Mouse (Mus musculus) layer of hippocampus, adult 9-10 months (tissue): ENCODE data around the gene Acer2.

Experiments used
- DNase-seq: peaks from one replicate; pipeline ENCODE4 v3.0.0; 2022; ENCODE audit warnings: low spot score

Gene Acer2

DNA sequence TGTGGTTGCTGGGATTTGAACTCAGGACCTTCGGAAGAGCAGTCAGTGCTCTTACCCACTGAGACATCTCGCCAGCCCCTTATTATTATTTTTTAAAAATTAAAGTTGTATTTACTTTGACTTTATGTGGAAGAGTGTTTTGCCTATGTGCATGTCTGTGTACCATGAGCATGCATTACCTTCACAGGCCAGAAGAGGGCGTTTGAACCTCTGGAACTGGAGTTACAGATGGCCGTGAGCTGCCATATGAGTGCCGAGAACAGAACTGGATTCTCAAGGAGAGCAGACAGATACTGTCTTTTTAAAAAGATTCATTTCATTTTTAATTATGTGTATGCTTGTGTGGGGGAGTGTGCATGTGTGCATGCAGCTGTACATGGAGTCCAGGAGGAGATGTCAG is 13.7 kb downstream of the Acer2 start:
- no peak for DNase-seq

DNA sequence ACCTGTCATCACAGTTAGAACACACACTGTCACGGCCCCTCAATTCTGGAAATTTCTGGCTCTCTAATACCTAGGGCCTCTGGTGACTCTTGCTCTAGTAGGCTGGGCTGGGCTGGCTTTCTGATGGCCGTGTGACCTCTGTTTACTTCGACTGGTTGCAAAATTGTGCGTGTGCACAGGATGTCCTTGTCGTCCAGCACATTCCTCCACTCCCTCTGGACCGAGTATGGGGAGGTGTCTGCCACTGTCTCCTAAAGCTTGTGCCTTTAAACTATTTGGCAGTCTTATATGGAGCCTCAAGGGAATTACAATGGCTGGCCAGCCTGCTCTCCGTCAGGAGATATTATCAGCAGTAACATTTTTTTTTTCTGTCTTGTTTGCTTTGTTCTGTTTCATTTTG is 23.2 kb downstream of the Acer2 start:
- no peak for DNase-seq

DNA sequence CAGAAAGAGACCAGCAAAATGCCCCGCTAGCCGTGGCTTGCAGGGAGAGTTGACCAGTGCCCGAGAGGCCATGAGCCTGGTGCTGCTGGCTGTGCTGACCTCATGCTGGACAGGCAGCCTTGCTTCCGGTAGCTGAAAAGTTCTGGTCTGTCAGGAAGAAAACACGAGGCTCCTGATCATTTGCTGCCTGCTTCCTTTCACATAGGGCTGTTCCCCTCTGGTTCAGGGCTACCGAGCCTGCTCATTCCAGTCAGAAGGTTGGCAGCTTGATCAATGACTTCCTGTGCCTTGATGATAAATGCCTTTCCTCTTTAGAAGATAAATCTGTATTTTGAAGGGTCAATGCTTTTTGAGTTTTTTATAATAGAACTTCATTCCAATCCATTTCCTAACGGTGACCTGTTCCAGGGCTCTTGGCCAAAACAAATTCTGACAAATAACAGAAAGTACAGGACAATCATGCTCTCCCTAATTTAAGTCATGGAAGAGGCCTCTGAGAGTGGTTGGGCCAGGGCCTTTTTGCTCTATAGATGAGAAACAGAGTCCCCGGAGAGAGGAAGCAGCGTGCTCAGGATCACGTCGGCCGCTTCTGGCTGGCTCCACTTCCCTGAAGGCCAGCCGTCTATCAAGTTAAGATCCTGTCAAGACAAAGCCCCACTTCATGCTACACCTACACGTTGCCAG is 24.7 kb downstream of the Acer2 start:
- DNase-seq: no peak

DNA sequence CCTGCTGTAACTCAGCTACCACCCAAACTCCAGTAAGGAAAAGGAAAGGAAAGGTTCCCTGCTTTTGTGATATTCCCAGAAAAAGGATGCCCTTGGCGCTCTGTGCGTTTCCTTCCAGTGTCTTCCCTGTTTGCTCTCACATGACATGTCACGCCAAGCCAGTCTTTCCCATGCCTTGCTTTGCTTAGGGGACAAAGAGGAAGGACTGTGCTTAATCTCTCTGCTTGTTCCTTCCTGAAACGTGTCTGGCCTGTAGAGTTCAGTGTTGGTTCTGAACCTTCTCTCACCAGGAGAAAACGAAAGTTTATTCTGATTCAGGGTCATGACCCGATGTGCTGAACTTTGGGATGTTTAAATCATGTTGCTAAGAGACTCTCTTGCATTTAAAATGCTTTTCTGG is 28.2 kb downstream of the Acer2 start:
- DNase-seq: no peak

DNA sequence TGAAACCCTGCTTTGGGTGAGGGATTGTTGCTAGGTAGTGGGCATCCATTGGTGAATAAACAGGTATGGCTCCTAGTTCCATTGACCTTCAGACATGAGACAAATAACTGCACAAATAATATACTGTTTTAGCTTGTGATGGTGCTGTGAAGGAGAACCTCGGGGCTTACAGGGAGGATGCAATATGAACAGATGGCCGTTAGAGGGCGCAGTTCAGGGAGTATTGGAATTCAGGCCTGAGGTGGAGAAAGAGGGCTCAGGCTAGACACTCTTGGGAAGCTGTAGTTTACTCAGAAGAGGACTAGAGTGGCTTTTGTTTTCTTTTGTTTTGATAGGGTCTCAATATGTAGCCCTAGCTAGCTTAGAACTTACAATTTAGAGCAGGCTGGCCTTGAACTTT is 30.8 kb downstream of the Acer2 start:
- DNase-seq: no peak

DNA sequence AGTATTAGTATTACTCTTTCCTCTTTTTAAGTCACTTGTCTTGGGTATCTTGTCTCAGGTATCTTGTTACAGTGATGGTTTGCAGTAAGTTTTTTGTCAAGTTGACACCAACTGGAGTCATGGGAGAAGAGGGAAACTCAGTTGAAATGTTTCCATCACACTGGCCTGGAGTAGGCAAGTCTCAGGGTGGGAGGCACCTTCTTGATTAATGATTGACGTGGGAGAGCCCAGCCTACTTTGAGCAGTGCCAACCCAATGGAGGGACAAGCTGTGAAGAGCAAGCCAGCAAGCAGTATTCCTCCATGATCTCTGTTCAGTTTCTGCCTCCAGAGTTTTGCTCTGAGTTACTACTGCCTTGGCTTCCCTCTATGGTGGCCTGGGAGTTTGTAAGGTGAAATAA is 31.7 kb downstream of the Acer2 start:
- no peak for DNase-seq

DNA sequence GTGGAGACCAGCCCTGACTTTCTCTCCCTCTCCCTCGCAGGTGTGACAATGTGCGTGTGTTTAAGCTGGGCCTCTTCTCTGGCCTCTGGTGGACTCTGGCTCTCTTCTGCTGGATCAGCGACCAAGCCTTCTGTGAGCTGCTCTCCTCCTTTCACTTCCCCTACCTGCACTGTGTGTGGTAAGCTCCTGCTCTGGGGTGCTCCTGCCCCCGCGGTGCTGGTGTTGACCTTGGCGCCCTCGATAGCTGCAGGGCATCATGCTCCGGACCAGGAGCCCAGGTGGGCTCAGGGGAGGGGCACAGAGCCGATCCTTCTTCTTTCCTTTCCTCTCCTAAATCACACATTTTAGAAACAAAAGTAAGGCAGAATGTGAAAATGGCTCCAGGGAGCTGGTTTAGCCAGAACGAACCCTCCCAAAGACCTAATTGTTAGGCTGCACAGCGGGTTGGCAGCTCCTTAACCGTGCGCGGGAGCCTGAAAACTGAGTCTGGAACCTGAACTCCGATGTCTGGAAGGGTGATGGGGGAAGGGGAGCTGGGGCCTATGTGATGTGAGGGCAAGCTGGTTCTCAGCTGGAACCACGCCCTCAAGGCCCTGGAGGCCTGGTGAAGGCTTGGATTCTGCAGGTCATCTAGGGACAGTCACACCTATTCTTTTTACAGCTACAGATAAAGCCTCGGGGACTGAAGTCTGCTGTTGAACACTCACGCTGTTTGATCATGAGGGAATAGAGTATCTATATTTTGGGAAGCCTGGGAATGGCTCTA is 37.6 kb downstream of the Acer2 start:
- DNase-seq: no peak

DNA sequence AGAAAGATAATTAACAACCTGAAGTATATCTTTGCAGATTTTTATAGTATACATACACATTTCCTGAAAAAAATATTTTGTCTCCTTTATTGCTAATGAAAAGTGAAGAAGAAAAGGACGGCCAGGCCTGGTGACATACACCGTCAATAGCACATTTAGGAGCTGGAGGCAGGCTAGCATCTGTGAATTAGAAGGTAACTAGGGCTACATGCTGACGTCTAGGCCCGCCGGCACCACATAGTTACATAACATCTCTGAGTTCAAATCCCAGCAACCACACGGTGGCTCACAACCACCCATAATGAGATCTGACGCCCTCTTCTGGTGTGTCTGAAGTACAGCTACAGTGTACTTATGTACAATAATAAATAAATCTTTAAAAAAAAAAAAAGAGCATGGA is 38.6 kb downstream of the Acer2 start:
- no peak for DNase-seq

DNA sequence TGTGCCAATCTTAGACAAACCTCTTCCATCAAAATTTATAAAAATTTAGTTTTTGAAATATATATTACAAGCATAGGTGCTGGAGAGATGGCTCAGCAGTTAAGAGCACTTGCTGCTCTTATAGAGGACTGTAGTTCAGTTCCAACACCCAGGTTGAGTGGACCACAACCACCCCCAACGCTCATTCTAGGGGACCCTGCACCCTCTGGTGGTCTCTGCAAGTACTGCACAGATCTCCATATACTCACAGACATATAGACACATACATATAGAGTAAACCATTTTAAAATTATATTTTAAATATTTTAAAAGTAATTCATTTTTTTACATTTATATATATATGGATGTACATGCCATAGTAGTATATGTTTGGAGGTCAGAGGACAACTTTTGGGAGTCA is 41.9 kb downstream of the Acer2 start:
- DNase-seq: no peak

DNA sequence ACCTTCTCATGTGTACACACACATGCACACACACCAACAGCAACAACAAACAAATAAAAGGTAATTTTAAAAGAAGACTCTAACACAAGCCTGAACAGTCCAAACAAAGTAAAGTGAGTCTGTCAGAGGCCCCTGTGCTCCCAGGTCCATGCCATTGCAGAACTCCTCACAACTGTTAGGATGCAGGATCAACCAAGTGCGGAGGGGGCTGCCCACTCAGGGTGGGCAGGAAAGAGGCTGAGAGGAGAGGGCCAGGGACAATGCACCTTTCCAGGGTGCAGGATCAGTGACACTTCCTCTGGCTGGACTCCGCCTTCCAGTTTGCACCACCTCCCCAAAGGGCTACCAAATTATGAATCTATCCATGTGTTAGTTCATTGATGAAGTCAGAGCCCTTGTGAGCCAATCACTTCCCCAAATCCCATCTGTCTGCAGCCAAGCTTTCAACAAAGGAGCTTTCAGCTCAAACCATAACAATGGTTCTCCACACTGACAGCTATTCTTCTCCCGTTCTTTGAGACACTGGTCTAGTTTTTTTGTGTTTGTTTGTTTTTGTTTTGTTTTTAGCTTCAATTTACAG is 49.4 kb downstream of the Acer2 start:
- no peak for DNase-seq

DNA sequence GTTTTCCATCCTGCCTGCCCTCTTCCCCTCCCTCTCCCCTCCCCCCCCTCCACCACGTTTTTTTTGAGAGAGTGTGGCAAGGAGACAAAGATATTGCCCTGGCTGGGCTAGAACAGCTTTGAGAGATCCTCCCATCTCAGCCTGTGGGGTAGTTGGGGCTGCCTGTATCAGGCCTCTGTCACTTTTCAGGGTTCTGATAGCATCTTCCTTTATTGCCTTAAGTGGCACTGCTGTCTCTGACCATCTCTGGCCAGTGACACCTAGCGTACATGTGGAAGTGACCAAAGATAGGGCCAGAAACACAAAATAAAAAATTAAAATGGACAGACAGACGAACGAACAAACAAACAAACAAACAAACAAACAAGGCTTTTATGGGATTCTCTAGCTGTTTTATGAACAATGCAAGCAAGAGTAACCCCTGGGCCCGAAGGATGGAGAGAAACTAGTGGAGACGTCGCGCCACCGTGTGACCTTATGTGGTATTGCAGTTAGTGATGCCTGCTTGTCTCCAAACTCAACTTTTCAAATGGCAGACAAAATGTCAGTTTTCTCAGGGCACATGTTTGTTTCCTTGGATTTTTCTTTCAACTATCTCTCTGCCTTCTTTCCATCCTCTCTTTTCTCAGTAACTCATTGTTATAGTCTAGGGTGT is 50.7 kb downstream of the Acer2 start:
- peak; percentile 78 for DNase-seq

DNA sequence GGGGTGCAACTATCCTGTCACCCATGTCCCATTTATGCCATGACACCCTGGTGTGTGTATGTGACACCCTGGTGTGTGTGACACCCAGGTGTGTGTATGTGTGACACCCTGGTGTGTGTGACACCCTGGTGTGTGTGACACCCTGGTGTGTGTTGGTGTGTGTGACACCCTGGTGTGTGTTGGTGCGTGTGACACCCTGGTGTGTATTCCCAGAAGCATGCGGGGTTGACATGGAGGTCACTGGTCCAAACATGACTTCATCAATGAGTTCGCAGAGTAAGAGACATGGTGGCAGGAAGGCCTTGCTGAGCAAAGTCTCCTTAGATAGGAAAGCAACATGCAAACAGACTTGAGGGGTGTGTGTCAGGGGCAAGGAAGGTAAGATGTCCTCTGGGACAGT is 52.8 kb downstream of the Acer2 start:
- no peak for DNase-seq

DNA sequence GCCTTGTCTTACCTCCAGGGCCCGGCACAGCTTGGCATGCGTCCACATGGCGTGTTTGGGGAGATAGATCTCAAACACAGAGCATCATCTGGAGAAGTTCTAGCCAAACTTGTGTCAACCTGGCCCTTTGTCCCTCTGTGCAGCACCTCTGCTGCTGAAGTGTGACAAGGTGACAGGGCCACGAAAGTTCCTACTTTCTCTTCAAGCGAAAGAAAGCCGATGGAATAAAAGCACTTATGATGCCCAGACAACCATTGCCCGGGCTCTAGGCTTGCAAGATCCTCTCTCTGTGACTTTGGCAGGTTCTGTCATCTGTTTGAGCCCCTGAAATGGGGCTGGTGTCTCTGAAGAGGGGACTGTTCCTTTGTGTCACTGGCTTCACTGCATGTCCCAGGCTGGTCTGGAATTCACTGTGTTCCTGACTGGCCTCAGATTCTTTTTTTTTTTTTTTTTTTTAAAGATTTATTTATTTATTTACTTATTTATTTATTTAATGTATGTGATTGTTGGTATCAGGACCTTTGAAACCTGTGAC is 56.0 kb downstream of the Acer2 start:
- DNase-seq: no peak

DNA sequence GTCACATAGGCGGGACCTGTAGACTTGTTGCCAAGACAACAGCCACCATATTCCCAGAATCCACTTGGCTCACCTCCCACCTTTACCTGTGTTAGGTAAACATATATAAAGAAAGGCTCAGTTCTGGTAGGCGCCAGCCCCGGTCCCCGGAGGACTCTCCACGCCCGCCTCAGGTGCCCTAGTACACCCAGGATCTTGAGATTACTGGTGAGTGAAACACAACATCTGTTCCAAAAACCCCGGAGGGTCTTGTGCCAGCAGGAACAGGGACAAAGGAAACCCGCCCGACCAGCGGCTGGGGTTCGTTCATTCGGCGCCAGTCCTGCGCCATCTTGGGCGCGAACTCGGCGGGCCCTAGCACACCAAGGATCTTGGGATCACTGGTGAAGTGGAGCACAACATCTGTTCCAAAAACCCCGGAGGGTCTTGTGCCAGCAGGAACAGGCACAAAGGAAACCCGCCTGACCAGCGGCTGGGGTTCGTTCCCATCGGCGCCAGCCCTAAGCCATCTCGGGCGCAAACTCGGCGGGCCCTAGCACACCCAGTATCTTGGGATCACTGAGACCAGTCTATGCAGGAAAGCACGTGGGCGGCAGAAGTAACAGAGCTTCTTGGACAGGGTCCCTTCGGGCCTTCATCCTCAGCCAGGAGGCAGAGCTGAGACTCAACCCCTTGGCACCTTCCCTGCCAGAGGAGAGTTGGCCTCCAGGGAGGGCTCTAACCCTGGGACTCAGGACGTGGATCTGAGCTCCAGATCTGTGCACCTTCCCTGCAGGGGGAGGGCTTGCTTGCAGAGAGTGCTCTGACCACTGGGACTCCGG is 56.6 kb downstream of the Acer2 start:
- no peak for DNase-seq

DNA sequence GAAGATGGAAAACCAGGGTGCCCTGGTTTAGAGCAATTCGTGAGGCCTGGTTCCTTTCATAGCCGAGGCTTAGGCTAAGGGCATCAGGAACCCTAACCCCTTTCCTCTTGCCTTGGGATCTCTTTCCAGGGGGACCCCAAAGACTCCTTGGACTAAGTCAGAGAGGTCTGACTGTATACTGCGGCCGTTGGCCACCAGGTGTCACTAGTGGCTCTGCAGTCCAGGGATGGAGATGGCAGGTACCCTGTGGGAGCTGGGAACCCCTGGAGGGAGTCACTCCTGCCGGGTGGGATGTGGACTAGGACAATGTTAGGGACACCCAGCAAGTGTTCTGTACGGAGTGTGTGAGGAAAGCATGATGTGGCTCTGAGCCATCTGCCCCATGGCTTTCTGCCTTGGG is 58.8 kb downstream of the Acer2 start:
- DNase-seq: no peak

DNA sequence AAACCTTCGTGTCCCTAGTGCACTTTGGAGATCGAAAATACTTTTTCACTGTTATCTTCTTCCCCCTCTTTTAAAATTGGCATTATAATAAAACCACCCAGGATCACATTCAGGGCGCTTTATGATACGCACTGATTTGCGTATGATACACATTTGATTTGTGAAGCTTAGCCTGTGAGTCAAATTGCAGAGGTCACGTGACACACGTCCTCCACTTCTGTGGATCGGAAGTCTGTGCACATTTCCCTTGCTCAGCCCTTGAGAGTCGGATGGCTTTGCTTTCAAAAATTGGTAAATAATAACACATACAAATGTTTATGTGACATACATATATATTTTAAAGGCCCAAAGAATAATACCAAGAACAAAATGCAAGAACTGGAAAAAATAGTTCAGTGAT is 62.0 kb downstream of the Acer2 start:
- DNase-seq: no peak

DNA sequence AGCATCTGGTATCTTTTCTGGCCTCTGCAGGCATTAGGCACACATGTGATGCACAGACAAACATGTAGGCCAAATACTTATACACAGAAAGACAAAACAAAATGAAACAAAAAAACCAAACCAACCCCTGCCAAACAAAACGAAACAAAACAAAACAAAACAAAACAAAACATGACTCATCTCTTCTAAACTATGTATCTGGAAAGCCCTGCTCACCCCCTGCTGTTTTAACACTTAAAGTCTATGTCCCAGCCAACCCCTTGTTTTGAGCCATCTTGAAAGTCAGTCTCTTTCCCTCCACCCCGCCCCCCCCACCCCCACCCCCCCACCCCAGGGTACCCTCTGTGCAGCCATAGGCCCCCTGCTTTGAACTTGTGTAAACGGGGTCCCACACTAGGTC is 62.5 kb downstream of the Acer2 start:
- no peak for DNase-seq

DNA sequence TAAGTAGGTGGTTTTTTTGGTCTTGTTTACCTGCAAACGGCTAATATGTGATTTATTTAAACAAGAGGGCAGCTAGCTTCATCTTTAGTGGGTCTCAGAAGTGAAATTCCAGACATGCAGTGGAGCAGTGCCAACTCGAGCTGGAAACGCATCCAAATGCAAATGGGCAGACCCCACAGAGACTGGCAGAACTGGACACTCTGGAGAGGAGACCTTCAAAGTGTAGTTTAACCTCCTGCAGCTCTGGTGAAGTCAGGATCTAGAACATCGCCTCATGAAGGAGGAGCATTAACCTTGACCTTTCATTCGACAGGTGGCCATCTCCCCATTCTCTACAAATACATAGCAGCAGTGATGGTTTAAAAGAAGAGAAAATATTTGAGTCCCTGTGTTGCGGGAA is 68.5 kb downstream of the Acer2 start:
- DNase-seq: no peak

DNA sequence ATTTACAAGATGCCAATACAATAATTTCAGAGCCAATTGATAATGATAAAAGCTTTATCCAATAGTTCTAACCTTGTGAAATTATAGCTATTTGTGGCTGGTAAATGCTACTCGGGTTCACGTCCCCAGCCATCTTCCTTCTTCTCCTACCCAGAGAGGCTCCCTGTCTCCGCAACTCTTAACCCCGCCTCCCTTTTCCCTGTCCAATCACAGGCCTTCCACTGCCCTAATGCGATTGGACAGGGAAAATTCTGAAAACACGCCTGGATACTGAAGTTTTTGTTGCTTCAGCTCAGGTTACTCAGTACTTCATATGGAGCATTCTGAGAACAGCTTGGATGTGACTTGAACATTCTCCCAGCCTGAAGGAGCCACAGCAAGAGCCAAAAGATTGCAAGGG is 69.1 kb downstream of the Acer2 start:
- DNase-seq: no peak

DNA sequence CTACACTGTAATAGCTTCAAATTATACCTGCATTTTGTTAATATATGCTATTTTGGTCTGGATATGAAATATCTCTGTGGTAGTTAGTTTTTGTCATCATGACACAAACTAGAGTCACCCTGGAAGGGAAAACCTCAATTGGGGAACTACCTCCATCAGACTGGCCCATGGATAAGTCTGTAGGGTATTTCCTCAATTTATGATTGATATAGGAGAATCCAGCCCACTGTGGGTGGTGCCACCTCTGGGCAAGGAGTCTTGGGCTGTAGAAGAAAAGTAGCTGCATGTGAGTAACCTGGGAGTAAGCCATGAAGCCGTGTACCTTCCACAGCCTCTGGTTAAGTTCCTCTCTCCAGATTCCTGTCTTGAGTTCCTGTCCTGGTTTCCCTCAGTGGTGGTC is 74.6 kb downstream of the Acer2 start:
- DNase-seq: no peak

DNA sequence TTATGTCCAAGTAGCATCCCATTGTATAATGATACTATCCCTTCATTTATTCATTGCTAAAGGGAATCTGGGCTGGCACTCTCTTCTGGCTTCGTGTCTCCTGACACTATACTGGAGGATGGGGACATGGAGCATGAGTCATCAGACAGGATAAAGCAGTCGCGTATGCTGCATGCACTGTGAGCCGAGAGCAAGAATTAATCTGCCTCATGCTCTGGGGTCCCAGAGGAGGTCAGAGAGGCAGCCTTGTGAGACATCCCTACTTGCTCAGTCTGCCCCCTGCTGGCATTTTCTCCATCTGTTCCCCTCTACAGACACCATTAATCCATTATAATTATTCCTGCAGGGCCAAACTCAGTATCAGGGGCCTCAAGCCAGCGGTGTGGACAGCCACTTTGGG is 79.3 kb downstream of the Acer2 start:
- no peak for DNase-seq

DNA sequence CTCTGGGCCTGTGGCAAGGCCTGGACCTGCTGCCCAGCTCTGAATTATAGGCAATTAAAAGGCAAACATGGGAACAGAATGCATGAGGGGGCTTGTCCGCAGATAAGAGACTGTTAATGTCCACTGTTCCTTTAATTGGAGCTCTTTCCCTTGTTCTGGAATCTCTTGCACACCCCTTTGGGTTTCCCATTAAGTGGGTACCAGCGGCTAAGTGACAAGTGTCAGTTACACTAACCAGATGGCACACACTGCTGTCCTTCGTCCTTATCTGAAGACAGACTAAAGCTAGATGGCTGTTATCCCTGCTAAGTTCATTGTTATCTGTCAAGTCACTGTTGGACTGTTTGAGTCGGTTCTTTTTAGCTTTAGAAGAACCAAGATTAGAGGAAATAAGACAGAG is 81.3 kb downstream of the Acer2 start:
- no peak for DNase-seq
